Mouse (Mus musculus) heart, adult 2 months (tissue): ENCODE results near the gene Card6. TPM values are rescaled to one million over a fixed set of nuclear protein-coding genes. Genes with fewer than 3 reads are reported as not detected.

Experiments used
- DNase-seq, 2 experiments: peaks; one replicate each; pipeline ENCODE4 v3.0.0; 2021
- H3K27ac ChIP-seq: fragments of 200-600 bp; 2 replicates; pipeline ENCODE4 v1.8.1; 2022
- H3K27me3 ChIP-seq: fragments of 200-500 bp; 2 replicates; pipeline ENCODE4 v1.6.1; 2012; ENCODE audit warnings: mild to moderate bottlenecking, low read length, inconsistent platforms, mixed read lengths; ENCODE audit not compliant: control insufficient read depth, insufficient read depth
- H3K36me3 ChIP-seq: fragments of 200-500 bp; 2 replicates; pipeline ENCODE4 v1.6.1; 2012; ENCODE audit warnings: low read length, inconsistent platforms; ENCODE audit not compliant: control insufficient read depth, insufficient read depth
- H3K4me1 ChIP-seq: fragments of 200-500 bp; 2 replicates; pipeline ENCODE4 v1.6.1; 2011; ENCODE audit warnings: low read length; ENCODE audit not compliant: control insufficient read depth, insufficient read depth
- H3K4me3 ChIP-seq: fragments of 200-600 bp; 2 replicates; pipeline ENCODE4 v1.8.1; 2022
- H3K79me2 ChIP-seq: fragments of 200-500 bp; replicated peaks from 2 replicates; pipeline ENCODE4 v1.6.1; 2012; ENCODE audit warnings: mild to moderate bottlenecking, inconsistent platforms, low read length, moderate library complexity, mixed read lengths; ENCODE audit not compliant: control insufficient read depth, insufficient read depth
- H3K9ac ChIP-seq: fragments of 200-500 bp; 2 replicates; pipeline ENCODE4 v1.6.1; 2012; ENCODE audit warnings: low read depth, mild to moderate bottlenecking, control low read depth, inconsistent platforms, low read length, mixed read lengths
- CTCF ChIP-seq: fragments of 200-600 bp; IDR thresholded peaks from 2 replicates; pipeline ENCODE4 v1.8.1; 2022; ENCODE audit warnings: antibody characterized with exemption, mild to moderate bottlenecking, moderate library complexity
- EP300 ChIP-seq: fragments of 200-500 bp; IDR thresholded peaks from 2 replicates; pipeline ENCODE4 v1.6.1; 2011; ENCODE audit warnings: low read depth, low read length, control low read depth; ENCODE audit not compliant: insufficient read depth
- POLR2A ChIP-seq: fragments of 200-500 bp; IDR thresholded peaks from 2 replicates; pipeline ENCODE4 v1.6.1; 2011; ENCODE audit warnings: mild to moderate bottlenecking, low read depth, low read length, control low read depth; ENCODE audit not compliant: insufficient read depth
- WGBS: fragments of 180-500 bp; shearing (Covaris S2); methylation state at CpG from one replicate; pipeline ENCODE4 v1.1.7; 2018; 5-methylcytosine and 5-hydroxymethylcytosine counted together
- intact Hi-C: fragments of 180-260 bp; cut with DNase I; formaldehyde crosslinking; loops from one replicate; pipeline ENCODE4 v1.15.1; 2025
- polyA plus RNA-seq: library from polyadenylated mRNA; depleted of rRNA; stranded (reverse); fragments of >200 nt; gene quantifications from 2 replicates; pipeline ENCODE4 v1.2.3, GENCODE M21; 2012
- total RNA-seq, 2 experiments: library from RNA; stranded (reverse); gene quantifications; 2 replicates each; pipeline ENCODE4 v1.2.3; 2021

Card6 gene
- total and polyA plus RNA-seq, 3 experiments: 2.4 to 8.3 (median 6.5) TPM

DNA sequence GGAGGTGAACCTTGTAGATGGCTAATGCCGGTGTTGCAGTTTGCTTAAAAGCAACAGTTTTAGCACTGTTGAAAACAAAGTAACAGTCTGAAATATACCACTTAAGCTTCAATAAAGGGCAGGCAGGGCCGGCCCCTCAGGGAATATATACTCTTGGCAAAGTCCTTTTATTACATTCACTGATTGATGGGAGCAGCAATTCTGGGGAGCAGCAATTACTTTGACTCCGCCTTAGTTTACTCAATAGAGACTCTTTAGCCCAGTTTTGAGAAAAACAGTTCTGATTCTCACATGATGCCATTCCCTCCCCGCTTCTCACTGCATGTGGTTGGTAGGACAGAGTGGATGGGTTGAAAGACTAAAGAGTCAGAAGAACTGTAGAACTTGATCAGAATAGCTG is 40.8 kb upstream of the Card6 start:
- no peak overlapping the region for H3K27ac ChIP-seq
- H3K4me3 ChIP-seq: no peak overlapping the region
- peaks cover 9% of the 10 kb centered on the region for H3K79me2 ChIP-seq
- TF ChIP-seq EP300 (no peak), CTCF (no peak), POLR2A (no peak)
- intact Hi-C loops: no loop called here
- H3K9ac ChIP-seq: no peak overlapping the region
- H3K36me3 ChIP-seq: peaks cover 9% of the 10 kb centered on the region
- DNase-seq: no peak
- WGBS: 75% methylated on average over 4 of the region's 4 CpGs
- H3K4me1 ChIP-seq: peaks cover 4% of the 10 kb centered on the region
- H3K27me3 ChIP-seq: no peaks in the 10 kb centered on the region

DNA sequence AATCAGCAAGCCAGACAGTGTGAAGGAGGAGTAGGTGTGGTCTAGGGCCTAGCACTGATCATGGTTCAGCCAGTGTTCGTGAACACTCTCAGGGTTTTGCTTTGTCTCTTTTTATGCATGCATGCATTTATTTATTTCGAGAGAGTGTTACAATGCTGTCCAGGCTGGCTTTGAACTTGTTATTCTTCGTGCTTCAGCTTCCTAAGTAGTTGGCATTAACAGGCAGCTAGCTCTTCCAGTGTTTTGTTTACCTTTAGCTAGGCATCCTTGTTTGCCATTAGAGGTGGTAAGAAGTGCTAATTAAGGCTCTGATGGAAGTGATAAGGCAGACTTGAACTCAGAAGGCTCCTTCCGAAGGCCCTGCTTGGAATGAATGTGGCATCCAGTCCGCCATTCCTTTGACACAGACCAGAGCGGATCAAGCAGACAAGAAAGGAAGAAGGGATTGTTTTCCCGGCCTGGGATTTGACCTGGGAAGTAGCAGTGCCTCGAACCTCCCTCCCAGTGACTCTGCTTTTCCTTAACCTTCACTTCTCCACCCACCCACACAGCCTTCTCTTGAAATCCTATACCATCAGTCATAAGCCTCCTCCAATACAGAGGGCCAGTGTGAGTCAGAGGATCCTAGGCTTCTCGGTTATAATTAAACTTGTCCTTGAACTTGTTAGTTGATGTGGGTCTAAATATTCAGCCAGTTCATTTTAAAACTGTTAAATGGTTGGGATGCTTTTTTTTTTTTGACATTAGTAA is 37.0 kb upstream of the Card6 start:
- Histone ChIP-seq H3K27ac (no peak overlapping the region), H3K4me1 (peaks cover 8% of the 10 kb centered on the region), H3K9ac (no peak overlapping the region), H3K36me3 (peaks cover 9% of the 10 kb centered on the region), H3K79me2 (peaks cover 3% of the 10 kb centered on the region), H3K27me3 (no peaks in the 10 kb centered on the region), H3K4me3 (no peak overlapping the region)
- DNase-seq: no peak
- 49% methylated on average over 9 of the region's 9 CpGs for WGBS
- intact Hi-C loops: no loop called here
- TF ChIP-seq EP300: no peak
- no peak for TF ChIP-seq CTCF
- no peak for TF ChIP-seq POLR2A

DNA sequence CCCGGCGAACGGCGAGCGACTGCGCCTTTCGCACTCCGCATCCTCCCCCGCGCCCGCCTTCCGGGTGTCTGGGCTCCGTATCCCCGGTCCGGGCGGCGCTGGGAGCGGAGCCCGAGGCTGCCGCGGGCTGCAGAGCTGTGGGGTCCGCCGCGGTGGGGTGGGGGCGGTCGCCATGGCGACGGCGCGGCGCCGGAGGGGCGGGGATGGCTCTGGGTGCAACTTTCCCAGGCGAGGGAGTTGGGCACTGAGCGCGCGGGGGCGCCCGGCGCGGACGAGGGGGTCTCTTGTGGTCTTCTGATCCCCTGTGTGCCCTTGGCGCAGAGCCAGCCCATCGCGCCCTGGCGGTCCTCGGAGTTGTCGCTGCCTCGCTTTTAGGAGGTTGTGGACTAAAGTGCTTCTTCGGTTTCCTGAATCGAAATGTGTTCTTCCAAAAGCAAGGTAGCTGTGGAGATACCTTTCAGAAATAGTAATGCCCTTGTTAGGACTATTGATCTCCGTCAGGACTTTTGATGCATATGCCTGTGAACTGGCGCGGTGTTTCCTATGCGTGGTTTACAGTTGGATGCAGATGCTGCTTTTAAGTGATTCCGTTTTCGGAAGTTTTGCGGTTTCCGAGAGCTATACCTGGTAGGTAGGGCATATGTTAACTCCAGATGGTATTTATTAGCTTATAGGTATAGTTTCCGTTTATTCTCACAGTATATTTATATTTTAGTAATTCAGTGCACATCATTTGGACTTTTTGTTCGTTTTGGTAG is 35.9 kb upstream of the Card6 start:
- intact Hi-C loops: loop anchor here (5.0 kb wide), 1 partner anchor 37 kb away; the partner anchor contains the start of gene Card6
- 2% methylated on average over 61 of the region's 61 CpGs for WGBS

DNA sequence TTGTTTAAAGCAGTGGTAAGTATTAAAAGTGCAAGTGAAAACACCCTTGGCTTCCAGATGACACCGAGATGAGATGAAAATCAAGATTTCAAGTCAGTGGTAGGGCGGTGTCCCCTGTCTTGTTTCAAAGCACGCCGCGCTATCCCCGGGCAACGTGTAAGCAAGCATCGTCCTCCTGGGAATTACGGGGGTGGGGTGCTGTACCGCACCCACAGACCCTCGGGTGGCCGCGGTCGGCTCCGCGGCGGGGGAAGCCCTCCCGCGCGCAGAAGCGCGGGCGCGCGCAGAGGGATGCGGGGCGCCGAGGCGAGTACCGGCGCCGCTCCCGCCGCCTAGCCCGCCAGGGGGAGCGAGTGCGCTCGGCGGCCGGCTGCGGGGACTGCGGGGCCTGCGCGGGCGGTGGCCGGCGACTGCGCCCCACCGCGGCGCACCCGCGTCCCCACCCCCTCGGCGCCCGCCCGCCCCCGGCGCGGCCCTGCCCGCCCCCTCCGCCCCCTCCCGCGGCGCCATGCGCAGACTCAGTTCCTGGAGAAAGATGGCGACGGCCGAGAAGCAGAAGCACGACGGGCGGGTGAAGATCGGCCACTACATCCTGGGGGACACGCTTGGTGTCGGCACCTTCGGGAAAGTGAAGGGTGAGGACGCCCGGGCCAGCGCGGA is 35.2 kb upstream of the Card6 start, which contains the start of gene Prkaa1:
Gene Prkaa1, plus strand, starts transcription at position 501 of the 660 bp plus-strand sequence.
- TF ChIP-seq POLR2A (peak; percentile 73), CTCF (peak; percentile 62), EP300 (0 out of 2 replicates have a peak, but pooled peaks have one; percentile 15)
- WGBS: 1% methylated on average over 60 of the region's 80 CpGs
- Histone ChIP-seq H3K79me2 (peaks cover 2% of the 10 kb centered on the region; the same call in 1 of the 2 replicates), H3K27ac (peak within 1 kb of the TSS; percentile 88), H3K36me3 (0 out of 2 replicates have a peak, but pooled peaks cover 2% of the 10 kb centered on the region), H3K4me1 (peaks cover 6% of the 10 kb centered on the region), H3K4me3 (peak within 1 kb of the TSS; percentile 90), H3K27me3 (no peaks in the 10 kb centered on the region), H3K9ac (peak within 1 kb of the TSS; percentile 91)
- DNase-seq: peak; percentile 86 to 88
- intact Hi-C loops: loop anchor here (1.0 to 5.0 kb wide), 3 partner anchors 27 to 42 kb away; partner anchors contain the start of genes Card6, Rpl37 and Ttc33

More for the DNA sequence above, 35.9 kb upstream of the Card6 start:
- DNase-seq: no peak
- peaks cover 6% of the 10 kb centered on the region; the same call in 1 of the 2 replicates for H3K36me3 ChIP-seq
- peak; percentile 52 for TF ChIP-seq CTCF
- no peak for TF ChIP-seq POLR2A
- H3K4me3 ChIP-seq: peak overlapping the region; percentile 90
- H3K79me2 ChIP-seq: peaks cover 2% of the 10 kb centered on the region; the same call in 1 of the 2 replicates
- H3K4me1 ChIP-seq: peaks cover 6% of the 10 kb centered on the region
- peak overlapping the region; percentile 91 for H3K9ac ChIP-seq
- H3K27me3 ChIP-seq: no peaks in the 10 kb centered on the region
- H3K27ac ChIP-seq: peak overlapping the region; percentile 88

DNA sequence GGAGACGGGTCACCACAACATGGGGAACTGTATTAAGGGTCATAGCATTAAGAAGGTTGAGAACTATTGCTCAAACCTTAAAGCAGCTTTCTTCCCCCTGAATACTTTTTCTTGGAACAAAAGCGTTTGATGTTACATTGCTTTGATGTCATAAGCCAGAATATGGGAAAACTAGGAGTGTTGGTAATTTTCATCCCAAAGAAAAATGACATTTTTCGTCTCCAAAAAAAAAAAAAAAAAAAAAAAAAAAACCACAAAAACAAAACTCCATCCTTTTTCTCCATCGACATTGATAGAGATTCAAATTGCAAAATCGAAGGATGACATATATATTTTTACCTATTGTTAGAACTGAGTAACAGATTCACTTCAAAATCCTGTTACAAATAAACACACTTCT is 34.4 kb upstream of the Card6 start:
- Histone ChIP-seq H3K4me3 (peak overlapping the region; percentile 80), H3K36me3 (no peaks in the 10 kb centered on the region), H3K27ac (peak overlapping the region; percentile 79; the same call in 1 of the 2 replicates), H3K9ac (no peak overlapping the region), H3K79me2 (peaks cover 2% of the 10 kb centered on the region; the same call in 1 of the 2 replicates), H3K27me3 (no peaks in the 10 kb centered on the region), H3K4me1 (peaks cover 6% of the 10 kb centered on the region)
- no peak for DNase-seq
- WGBS: 52% methylated on average over 5 of the region's 5 CpGs
- intact Hi-C loops: loop anchor here (1.0 to 5.0 kb wide), 3 partner anchors 26 to 43 kb away; partner anchors contain the start of genes Card6, Rpl37 and Ttc33
- TF ChIP-seq EP300 (no peak), POLR2A (no peak)
